ENCODE assay signal across 22 mouse cellular contexts in the genomic region with DNA sequence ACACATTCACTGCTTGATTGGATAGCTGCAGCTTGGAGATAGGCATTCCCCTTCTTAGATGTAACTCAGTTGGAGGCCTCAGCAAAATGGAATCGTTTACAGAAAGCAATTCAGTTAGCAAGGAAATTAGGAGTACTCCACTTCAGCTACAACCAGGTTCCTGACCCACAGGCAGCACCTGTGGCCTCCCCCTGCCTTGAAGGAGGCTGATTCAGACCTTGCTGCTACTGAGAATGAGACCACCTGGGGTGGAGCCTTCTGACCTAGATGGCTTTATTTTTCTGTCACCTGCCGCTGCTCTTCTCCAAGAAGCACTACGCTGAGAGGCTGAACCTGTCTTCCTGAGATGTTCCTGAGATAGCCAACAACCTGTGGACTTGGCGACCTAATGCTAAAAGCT. TPM values are rescaled to one million over a fixed set of nuclear protein-coding genes. Genes with fewer than 3 reads are reported as not detected.
A peak's percentile ranks its signal among the peaks of the same experiment; 100 is the strongest.
DNase-seq lines count a peak whose midpoint lies in the region; ATAC-seq lines count a peak whose summit lies in the region.
"Had no signal": no experiment of that assay in that cellular context is flagged by ENCODE, and none has a peak within 500 bp of the region (broad histone marks: within the 10 kb centered on the region; RNA-seq: fewer than 3 reads in every experiment).

No protein-coding gene starts in this region.

- peaks cover 18% of the 10 kb centered on the region for H3K4me1 ChIP-seq in megakaryocyte, embryonic 14.5 days
- H3K4me1 ChIP-seq: hindbrain, embryonic 15.5 days; intestine, embryonic 15.5 days; limb, embryonic 13.5 days; midbrain, embryonic 15.5 days had no signal

- no peak for ATAC-seq in megakaryocyte, adult 5-6 weeks (ENCODE audit: poor library complexity, severe bottlenecking)
- ATAC-seq: intestine, embryonic 15.5 days; midbrain, embryonic 15.5 days; Patski had no signal

- peaks cover 26% of the 10 kb centered on the region for H3K9me3 ChIP-seq in megakaryocyte, embryonic 14.5 days
- H3K9me3 ChIP-seq: heart, embryonic 13.5 days; hindbrain, embryonic 15.5 days; intestine, embryonic 15.5 days; limb, embryonic 13.5 days; liver, embryonic 13.5 days; midbrain, embryonic 15.5 days had no signal

- H3K4me3 ChIP-seq in megakaryocyte, embryonic 14.5 days (replicated peaks): peak overlapping the region; percentile 42
- H3K4me3 ChIP-seq: heart, embryonic 13.5 days; hindbrain, embryonic 15.5 days; intestine, embryonic 15.5 days; layer of hippocampus, adult 2 months; limb, embryonic 13.5 days; liver, embryonic 13.5 days; midbrain, embryonic 15.5 days had no signal

- no peaks in the 10 kb centered on the region for H3K27me3 ChIP-seq in megakaryocyte, embryonic 14.5 days (replicated peaks)
- H3K27me3 ChIP-seq: heart, embryonic 13.5 days; hindbrain, embryonic 15.5 days; intestine, embryonic 15.5 days; limb, embryonic 13.5 days; liver, embryonic 13.5 days; midbrain, embryonic 15.5 days; Patski had no signal

- H3K36me3 ChIP-seq in megakaryocyte, embryonic 14.5 days (replicated peaks; ENCODE audit: low read length): peaks cover 17% of the 10 kb centered on the region
- H3K36me3 ChIP-seq: heart, embryonic 13.5 days; hindbrain, embryonic 15.5 days; intestine, embryonic 15.5 days; limb, embryonic 13.5 days; liver, embryonic 13.5 days; midbrain, embryonic 15.5 days had no signal

- peak; percentile 16 for DNase-seq in gastrocnemius, postnatal 25 days
- no peak for DNase-seq in gastrocnemius, adult 8-10 months (ENCODE audit: low spot score in 2 of 2)
- peak; percentile 75 for DNase-seq in thymus, postnatal 0 days (ENCODE audit: low spot score)
- DNase-seq in spleen, postnatal 4 days (ENCODE audit: low spot score in 2 of 2): no peak
- DNase-seq in left cerebral cortex, adult 8-10 months (ENCODE audit: low spot score in 2 of 2): no peak
- no peak for DNase-seq in lung, adult 18-20 months
- DNase-seq: adrenal gland, adult 2 months; cerebellum, adult 11-12 months; kidney, adult 8-10 months; kidney, postnatal 25 days; liver, embryonic 13.5 days had no signal

RNA-seq across cellular contexts. Expression of gene Axdnd1, which starts 12.4 kb away (rescaled TPM):
- total RNA-seq in gastrocnemius, postnatal 25 days (2021): not detected
- total RNA-seq in gastrocnemius, adult 8-10 months (2022): not detected
- polyA plus RNA-seq in megakaryocyte, embryonic 14.5 days (2012; ENCODE audit: insufficient read depth, low replicate concordance): not detected in 2 replicates
- 2.2 TPM in 1 of 2 replicates, not detected in the other for total RNA-seq in megakaryocyte, adult 5-6 weeks (2015)
- 0.92 and 1.8 TPM in 2 replicates for total RNA-seq in megakaryocyte, adult 5-6 weeks (2017)
- polyA plus RNA-seq in thymus, postnatal 0 days (2015; fragmentation: Nextera tagmentation; extraction: Ambion mirVana): 5.2 and 7.8 TPM in 2 replicates
- under 1 TPM; 0.15 to 0.70 (median 0.32) TPM for total RNA-seq in left cerebral cortex, adult 8-10 months (2022)
- total RNA-seq: gastrocnemius, adult 18-20 months; hematopoietic stem cell, adult 5-6 weeks had no signal
- polyA plus RNA-seq: liver, embryonic 13.5 days had no signal

RNA-seq across cellular contexts. Expression of gene Gm2000, which starts 42.7 kb away (rescaled TPM):
- 100 to 1,000 TPM; 338 to 346 TPM for total RNA-seq in gastrocnemius, postnatal 25 days (2021)
- 100 to 1,000 TPM; 369 to 503 (median 449) TPM for total RNA-seq in gastrocnemius, adult 8-10 months (2022)
- polyA plus RNA-seq in megakaryocyte, embryonic 14.5 days (2012; ENCODE audit: insufficient read depth, low replicate concordance): 95.0 and 1,003 TPM in 2 replicates
- 878 and 965 TPM in 2 replicates for total RNA-seq in megakaryocyte, adult 5-6 weeks (2015)
- total RNA-seq in megakaryocyte, adult 5-6 weeks (2017): 1,434 and 1,885 TPM in 2 replicates
- 1,036 and 1,057 TPM in 2 replicates for polyA plus RNA-seq in thymus, postnatal 0 days (2015; fragmentation: Nextera tagmentation; extraction: Ambion mirVana)
- 100 to 1,000 TPM; 332 to 421 (median 371) TPM for total RNA-seq in left cerebral cortex, adult 8-10 months (2022)

Comparison
In these comparisons a context has a peak if more than half of its experiments do, and no peak if none do; other contexts are left out.
1. DNase-seq: peak in gastrocnemius, postnatal 25 days (single experiment) and thymus, postnatal 0 days (single experiment); none in gastrocnemius, adult 8-10 months (0 of 2), spleen, postnatal 4 days (0 of 2), left cerebral cortex, adult 8-10 months (0 of 2) and lung, adult 18-20 months (0 of 2).